Mouse (Mus musculus): Measurements from ENCODE around the gene Mrpl34.

Gene Mrpl34

GRCm38 (mm10) chr8:71469411-71469810 is 4.7 kb downstream of the Mrpl34 start:
- DNase-seq (ENCODE audit: low read depth): no peak

- no peak for DNase-seq (ENCODE audit: low read depth)
Observed at GRCm38 (mm10) chr8:71470146-71470912, 5.6 kb downstream of the Mrpl34 start.

- no peak for DNase-seq (ENCODE audit: low read depth)
Observed at GRCm38 (mm10) chr8:71470913-71471255, 6.1 kb downstream of the Mrpl34 start.

- DNase-seq (ENCODE audit: low read depth): no peak
Observed at GRCm38 (mm10) chr8:71471861-71472260, 7.1 kb downstream of the Mrpl34 start.

- DNase-seq (ENCODE audit: low read depth): no peak
Observed at GRCm38 (mm10) chr8:71472601-71473386, 8.0 kb downstream of the Mrpl34 start.

- no peak for DNase-seq (ENCODE audit: low read depth)
Observed at GRCm38 (mm10) chr8:71474344-71474743, 9.6 kb downstream of the Mrpl34 start.

- DNase-seq (ENCODE audit: low read depth): no peak
Observed at GRCm38 (mm10) chr8:71474785-71475701, 10.3 kb downstream of the Mrpl34 start.

- DNase-seq (ENCODE audit: low read depth): no peak
Observed at GRCm38 (mm10) chr8:71475702-71476075, 10.9 kb downstream of the Mrpl34 start.

GRCm38 (mm10) chr8:71476099-71476940 is 11.6 kb downstream of the Mrpl34 start:
- no peak for DNase-seq (ENCODE audit: low read depth)

- DNase-seq (ENCODE audit: low read depth): no peak
Observed at GRCm38 (mm10) chr8:71477196-71477845, 12.6 kb downstream of the Mrpl34 start.

- DNase-seq (ENCODE audit: low read depth): no peak
Observed at GRCm38 (mm10) chr8:71478943-71479342, 14.2 kb downstream of the Mrpl34 start.

GRCm38 (mm10) chr8:71483932-71484331 is 19.2 kb downstream of the Mrpl34 start:
- no peak for DNase-seq (ENCODE audit: low read depth)

GRCm38 (mm10) chr8:71484736-71485135 is 20.0 kb downstream of the Mrpl34 start:
- DNase-seq (ENCODE audit: low read depth): no peak

GRCm38 (mm10) chr8:71485142-71486135 is 20.7 kb downstream of the Mrpl34 start, which contains the start of gene Ano8:
TSS of gene Ano8 (minus strand) at chr8:71485963.
- DNase-seq (ENCODE audit: low read depth): no peak

- DNase-seq (ENCODE audit: low read depth): no peak
Observed at GRCm38 (mm10) chr8:71486136-71486529, 21.4 kb downstream of the Mrpl34 start.

GRCm38 (mm10) chr8:71487691-71488445 is 23.1 kb downstream of the Mrpl34 start, which contains the start of gene Gtpbp3:
TSS of gene Gtpbp3 (plus strand) at chr8:71488103.
- no peak for DNase-seq (ENCODE audit: low read depth)

GRCm38 (mm10) chr8:71488454-71488853 is 23.7 kb downstream of the Mrpl34 start:
- peak; percentile 93 for DNase-seq (ENCODE audit: low read depth)

GRCm38 (mm10) chr8:71495039-71495438 is 30.3 kb downstream of the Mrpl34 start:
- DNase-seq (ENCODE audit: low read depth): peak; percentile 67

GRCm38 (mm10) chr8:71495811-71496210 is 31.1 kb downstream of the Mrpl34 start:
- no peak for DNase-seq (ENCODE audit: low read depth)
